Mouse (Mus musculus): ENCODE measurements around the gene Gabbr2.

DNA sequence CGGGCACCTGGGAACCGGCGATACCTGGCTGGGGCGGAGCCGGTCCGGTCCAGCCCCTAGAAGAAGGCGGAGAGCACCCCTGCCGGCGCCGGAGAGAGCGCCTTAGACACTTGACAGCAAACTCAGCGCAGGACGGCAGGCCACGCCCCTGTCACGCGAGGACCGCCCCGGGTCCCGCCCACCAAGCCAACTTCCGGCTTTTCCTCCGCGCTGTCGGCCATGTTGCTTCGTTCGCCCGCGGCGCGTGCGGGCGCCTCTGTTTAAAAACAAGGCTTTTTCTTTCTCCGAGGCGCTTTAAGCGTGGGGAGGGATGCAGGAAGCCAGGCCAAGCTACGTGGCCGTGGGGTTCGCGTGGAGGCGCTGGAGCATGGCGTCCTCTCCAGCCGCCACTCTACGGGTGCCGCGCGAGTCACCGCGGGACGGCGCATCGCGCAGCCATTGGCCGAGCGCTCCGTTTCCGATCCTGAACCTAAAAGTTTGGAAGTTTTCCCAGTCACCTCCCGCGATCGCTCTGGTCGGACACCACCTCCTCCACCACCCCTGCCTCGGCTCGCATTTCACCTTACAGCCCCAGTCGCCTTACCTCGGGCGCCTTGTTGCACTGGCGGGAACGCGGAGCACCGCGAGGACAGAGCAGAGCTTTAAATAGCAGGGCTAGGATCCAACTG lies 341.5 kb downstream of the Gabbr2 start, which contains the start of gene Tbc1d2:
- TF ChIP-seq CTCF (IDR thresholded peaks at IDR 0.05; ENCODE audit: borderline replicate concordance, extremely low read depth, insufficient read depth, insufficient read length): peak; percentile 45; the same call in 1 of the 2 replicates
- peak; percentile 22; the same call in 1 of the 2 replicates for TF ChIP-seq POLR2A (IDR thresholded peaks at IDR 0.05; ENCODE audit: borderline replicate concordance, extremely low read depth, insufficient read depth, insufficient read length, poor library complexity, severe bottlenecking)
